Mouse (Mus musculus): ENCODE measurements at regions not wholly inside any gene's neighbourhood (a gene's known extent, or its start where the extent isn't known, plus 50 kb on each side); places are given as distances from the start of the nearest gene placed in this dataset.

- no peak for DNase-seq (ENCODE audit: low spot score)
Observed at GRCm38 (mm10) chr16:97304156-97304735, 52.3 kb upstream of the Bace2 start.

Measured in urinary bladder, postnatal 25 days (tissue).